Mouse (Mus musculus): ENCODE data around the gene Rbm43. TPM values are rescaled to one million over a fixed set of nuclear protein-coding genes. Genes with fewer than 3 reads are reported as not detected.
A peak's percentile ranks its signal among the peaks of the same experiment; 100 is the strongest.
"Not testable (repeated sequence)": the region's sequence is repeated elsewhere in the genome, so short reads cannot be mapped to it uniquely, and the experiment has no call there.

Rbm43 gene
- total RNA-seq, 2 experiments from 2014 or later, result 2.4 to 2.6 TPM

GRCm38 (mm10) chr2:51914944-51915680 lies 19.9 kb downstream of the Rbm43 start:
- intact Hi-C loops (cut with DNase I; ENCODE audit: low total_unique reads), result loop anchor here (5.0 kb wide), 1 partner anchor 1613 kb away; no protein-coding TSS in a partner anchor
- peak; percentile 68 for DNase-seq

GRCm38 (mm10) chr2:51914532-51914931 lies 20.4 kb downstream of the Rbm43 start:
- no peak for DNase-seq
- intact Hi-C loops (cut with DNase I; ENCODE audit: low total_unique reads), result no loop called here

GRCm38 (mm10) chr2:51912740-51913139 lies 22.2 kb downstream of the Rbm43 start:
- DNase-seq, result peak; percentile 12
- intact Hi-C loops (cut with DNase I; ENCODE audit: low total_unique reads), result no loop called here

GRCm38 (mm10) chr2:51911864-51912263 lies 23.1 kb downstream of the Rbm43 start:
- intact Hi-C loops (cut with DNase I; ENCODE audit: low total_unique reads), result no loop called here
- DNase-seq, result no peak

GRCm38 (mm10) chr2:51907538-51908110 lies 27.3 kb downstream of the Rbm43 start:
- intact Hi-C loops (cut with DNase I; ENCODE audit: low total_unique reads), result no loop called here
- no peak for DNase-seq

GRCm38 (mm10) chr2:51905637-51906036 lies 29.3 kb downstream of the Rbm43 start:
- DNase-seq, result no peak
- intact Hi-C loops (cut with DNase I; ENCODE audit: low total_unique reads), result no loop called here

GRCm38 (mm10) chr2:51892411-51892901 lies 42.5 kb downstream of the Rbm43 start:
- intact Hi-C loops (cut with DNase I; ENCODE audit: low total_unique reads), result no loop called here
- no peak for DNase-seq

- intact Hi-C loops (cut with DNase I; ENCODE audit: low total_unique reads), result no loop called here
- no peak for DNase-seq
These were observed 44.0 kb downstream of the Rbm43 start for GRCm38 (mm10) chr2:51890961-51891360.

- intact Hi-C loops (cut with DNase I; ENCODE audit: low total_unique reads), result not testable (repeated sequence)
- DNase-seq, result peak; percentile 10
These were observed 44.8 kb downstream of the Rbm43 start for GRCm38 (mm10) chr2:51890139-51890538.

- DNase-seq, result no peak
- intact Hi-C loops (cut with DNase I; ENCODE audit: low total_unique reads), result no loop called here
These were observed 54.8 kb downstream of the Rbm43 start for GRCm38 (mm10) chr2:51880143-51880542.

Other genes with a start within 250 kb of the Rbm43 start
- gene Nmi, start 38.3 kb upstream of the Rbm43 start, total RNA-seq (2021), result 1 to 10 TPM; 3.4 to 4.3 TPM
- 1 to 10 TPM; 2.0 to 3.6 TPM for gene Tnfaip6, start 102.8 kb upstream of the Rbm43 start, total RNA-seq (2021)
- 1 to 10 TPM; 7.5 to 9.3 TPM for gene Rif1, start 137.7 kb upstream of the Rbm43 start, total RNA-seq (2021)

Data from gastrocnemius, postnatal 14 days (tissue).